Mouse (Mus musculus) hindbrain, embryonic 14.5 days (tissue): ENCODE data around the gene Gm3159. TPM values are rescaled to one million over a fixed set of nuclear protein-coding genes. Genes with fewer than 3 reads are reported as not detected.
"Not testable (repeated sequence)": the region's sequence is repeated elsewhere in the genome, so short reads cannot be mapped to it uniquely, and the experiment has no call there.

ENCODE experiments used
- ATAC-seq: fragments of 200-750 bp; cut with Nextera tagmentation; 2 replicates; pipeline ENCODE4 v1.8.0; 2017; ENCODE audit warnings: moderate number of reproducible peaks, mild to moderate bottlenecking, moderate TSS enrichment, moderate library complexity; ENCODE audit not compliant: low FRiP score
- DNase-seq: peaks from one replicate; pipeline ENCODE4 v3.0.0-alpha.2; 2015; ENCODE audit warnings: low spot score
- H3K27ac ChIP-seq: fragments of 300-500 bp; sonication (generic); 2 replicates; pipeline ENCODE4 v1.5.1; 2014; ENCODE audit warnings: mild to moderate bottlenecking, moderate library complexity
- H3K27me3 ChIP-seq: fragments of 300-500 bp; sonication (generic); 2 replicates; pipeline ENCODE4 v1.6.1; 2014; ENCODE audit warnings: mild to moderate bottlenecking, low read length, mixed read lengths; ENCODE audit not compliant: control insufficient read depth, insufficient read depth
- H3K36me3 ChIP-seq: fragments of 300-500 bp; sonication (generic); replicated peaks from 2 replicates; pipeline ENCODE4 v1.6.1; 2014; ENCODE audit not compliant: control insufficient read depth, insufficient read depth
- H3K4me1 ChIP-seq: fragments of 300-500 bp; sonication (generic); replicated peaks from 2 replicates; pipeline ENCODE4 v1.6.1; 2014; ENCODE audit warnings: antibody characterized with exemption, low read length, mixed read lengths; ENCODE audit not compliant: control insufficient read depth, insufficient read depth
- H3K4me2 ChIP-seq: fragments of 300-500 bp; sonication (generic); replicated peaks from 2 replicates; pipeline ENCODE4 v1.6.1; 2014; ENCODE audit warnings: mild to moderate bottlenecking, moderate library complexity
- H3K4me3 ChIP-seq: fragments of 300-500 bp; sonication (generic); replicated peaks from 2 replicates; pipeline ENCODE4 v1.5.1; 2014; ENCODE audit warnings: mild to moderate bottlenecking, low read length
- H3K9ac ChIP-seq: fragments of 300-500 bp; sonication (generic); 2 replicates; pipeline ENCODE4 v1.6.1; 2014
- H3K9me3 ChIP-seq: fragments of 300-500 bp; sonication (generic); 2 replicates; pipeline ENCODE4 v1.6.1; 2016; ENCODE audit warnings: low read length; ENCODE audit not compliant: control insufficient read depth
- WGBS: fragments of 180-500 bp; shearing (Covaris S2); extraction: QIAGEN DNeasy Blood & Tissue Kit; methylation state at CpG from one replicate; pipeline ENCODE4 v1.1.7; 2014; 5-methylcytosine and 5-hydroxymethylcytosine counted together
- polyA plus RNA-seq: library from polyadenylated mRNA; unstranded; fragments of >200 nt; fragmentation: Nextera tagmentation; extraction: Ambion mirVana; gene quantifications from 2 replicates; pipeline ENCODE4 v1.2.1, GENCODE M21; 2014

The Gm3159 gene
- not detected in 2 replicates for polyA plus RNA-seq

DNA sequence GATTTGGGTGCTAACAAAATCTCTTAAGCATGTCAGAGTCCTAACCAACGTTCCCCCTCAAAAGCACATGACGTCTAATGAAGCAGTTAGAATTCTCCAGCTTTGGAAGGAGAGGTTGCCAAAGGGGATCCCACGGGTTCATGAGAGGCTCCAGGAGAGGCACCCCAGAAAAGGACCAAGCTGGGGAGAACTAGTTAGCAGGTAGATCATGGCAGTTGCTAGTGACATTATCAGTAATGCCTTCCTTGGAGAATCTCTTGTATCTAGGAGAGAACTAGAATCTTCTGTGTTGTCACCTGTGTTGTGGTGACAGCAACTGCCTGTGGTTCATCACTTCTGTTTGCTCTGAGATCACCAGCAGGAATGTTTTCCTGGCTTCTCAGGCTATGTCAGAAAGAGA lies at the start of gene Gm3159:
Gene Gm3159, plus strand, starts transcription at position 301 of the 400 bp plus-strand sequence.
- WGBS, result 88% methylated on average over 1 of the region's 3 CpGs
- ATAC-seq, H3K36me3 ChIP-seq: not testable (repeated sequence)

DNA sequence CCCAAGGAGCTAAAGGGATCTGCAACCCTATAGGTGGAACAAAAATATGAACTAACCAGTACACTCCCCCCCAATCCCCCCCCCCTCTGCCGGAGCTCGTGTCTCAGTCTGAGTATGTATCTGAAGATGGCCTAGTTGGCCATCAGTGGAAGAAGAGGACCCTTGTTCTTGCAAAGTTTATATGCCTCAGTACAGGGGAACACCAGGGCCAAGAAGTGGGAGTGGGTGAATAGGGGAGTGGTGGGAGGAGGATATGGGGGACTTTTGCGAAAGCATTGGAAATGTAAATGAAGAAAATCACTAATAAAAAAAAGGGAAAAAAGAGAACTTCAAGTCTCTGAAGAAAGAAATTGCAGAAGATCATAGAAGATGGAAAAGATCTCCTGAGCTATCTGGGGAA lies 28.3 kb upstream of the Gm3159 start:
- H3K4me1 ChIP-seq, result not testable (repeated sequence)

More for the DNA sequence above, at the start of gene Gm3159:
- not testable (repeated sequence) for H3K4me2 ChIP-seq, H3K9ac ChIP-seq, H3K4me1 ChIP-seq, DNase-seq, H3K9me3 ChIP-seq, H3K27ac ChIP-seq, H3K27me3 ChIP-seq, H3K4me3 ChIP-seq

DNA sequence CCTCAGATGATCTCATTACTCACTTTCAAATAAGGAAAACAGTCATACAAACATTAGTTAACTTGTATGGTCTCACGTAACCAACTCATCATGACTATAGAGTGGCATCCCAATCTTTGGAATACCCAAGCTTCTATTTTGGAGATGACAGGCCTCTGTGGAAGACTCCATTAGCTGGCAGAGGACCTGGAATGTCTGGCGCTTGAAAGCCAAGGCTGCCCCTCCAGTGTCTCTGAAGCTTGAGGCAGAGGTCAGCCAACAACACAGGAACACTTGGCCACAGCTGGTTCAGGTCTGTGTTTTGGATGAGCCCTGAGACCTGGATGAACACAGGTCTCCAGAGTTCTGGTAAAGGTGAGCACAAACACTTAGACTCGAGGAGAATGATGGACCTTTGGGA lies 27.6 kb upstream of the Gm3159 start:
- H3K4me3 ChIP-seq, H3K4me1 ChIP-seq, ATAC-seq, H3K4me2 ChIP-seq, H3K27ac ChIP-seq, H3K9me3 ChIP-seq, H3K9ac ChIP-seq, DNase-seq, H3K36me3 ChIP-seq, H3K27me3 ChIP-seq: not testable (repeated sequence)
- 86% methylated on average over 3 of the region's 3 CpGs for WGBS

More for the DNA sequence above, 28.3 kb upstream of the Gm3159 start:
- H3K27me3 ChIP-seq, H3K36me3 ChIP-seq, H3K4me3 ChIP-seq, H3K4me2 ChIP-seq, H3K9ac ChIP-seq, H3K27ac ChIP-seq, DNase-seq, ATAC-seq, H3K9me3 ChIP-seq: not testable (repeated sequence)
- 74% methylated on average over 3 of the region's 3 CpGs for WGBS

DNA sequence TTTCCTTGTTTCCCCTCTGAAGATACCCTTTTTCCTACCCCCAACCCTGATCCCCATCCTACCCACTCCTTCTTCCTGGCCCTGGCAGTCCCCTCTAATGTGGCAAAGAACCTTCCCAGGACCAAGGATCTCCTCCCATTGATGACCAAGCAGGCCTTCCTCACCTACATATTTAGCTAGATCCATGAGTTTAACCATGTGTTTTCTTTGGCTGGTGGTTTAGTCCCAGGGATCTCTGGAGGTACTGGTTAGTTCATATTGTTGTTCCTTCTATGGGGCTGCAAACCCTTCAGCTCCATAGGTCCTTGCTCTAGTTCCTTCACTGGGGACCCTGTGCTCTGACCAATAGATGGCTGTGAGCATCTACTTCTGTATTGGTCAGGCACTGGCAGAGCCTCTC lies 19.5 kb upstream of the Gm3159 start:
- H3K36me3 ChIP-seq, H3K27ac ChIP-seq, ATAC-seq, H3K9ac ChIP-seq, H3K4me2 ChIP-seq, H3K27me3 ChIP-seq, H3K9me3 ChIP-seq, H3K4me1 ChIP-seq, DNase-seq, H3K4me3 ChIP-seq: not testable (repeated sequence)

DNA sequence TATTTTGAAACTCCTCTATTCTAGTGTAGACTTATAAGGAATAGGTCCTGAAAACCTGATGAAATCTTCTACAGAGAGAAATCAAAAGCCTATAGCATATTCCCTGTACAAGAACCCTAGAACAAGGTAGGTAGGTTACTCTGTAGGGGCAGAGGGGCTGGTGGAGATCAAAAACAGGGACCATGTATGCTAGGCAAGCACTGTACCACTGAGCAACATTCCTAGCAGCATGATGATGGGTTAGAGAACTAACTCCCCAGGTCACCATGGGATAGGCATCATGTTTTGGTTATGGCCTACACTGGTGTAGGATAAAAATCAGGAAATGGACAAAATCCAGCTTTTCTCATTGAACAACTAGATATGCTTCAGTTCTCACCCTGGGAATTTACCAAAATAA lies 11.7 kb upstream of the Gm3159 start:
- ATAC-seq, H3K36me3 ChIP-seq, H3K9ac ChIP-seq: not testable (repeated sequence)

DNA sequence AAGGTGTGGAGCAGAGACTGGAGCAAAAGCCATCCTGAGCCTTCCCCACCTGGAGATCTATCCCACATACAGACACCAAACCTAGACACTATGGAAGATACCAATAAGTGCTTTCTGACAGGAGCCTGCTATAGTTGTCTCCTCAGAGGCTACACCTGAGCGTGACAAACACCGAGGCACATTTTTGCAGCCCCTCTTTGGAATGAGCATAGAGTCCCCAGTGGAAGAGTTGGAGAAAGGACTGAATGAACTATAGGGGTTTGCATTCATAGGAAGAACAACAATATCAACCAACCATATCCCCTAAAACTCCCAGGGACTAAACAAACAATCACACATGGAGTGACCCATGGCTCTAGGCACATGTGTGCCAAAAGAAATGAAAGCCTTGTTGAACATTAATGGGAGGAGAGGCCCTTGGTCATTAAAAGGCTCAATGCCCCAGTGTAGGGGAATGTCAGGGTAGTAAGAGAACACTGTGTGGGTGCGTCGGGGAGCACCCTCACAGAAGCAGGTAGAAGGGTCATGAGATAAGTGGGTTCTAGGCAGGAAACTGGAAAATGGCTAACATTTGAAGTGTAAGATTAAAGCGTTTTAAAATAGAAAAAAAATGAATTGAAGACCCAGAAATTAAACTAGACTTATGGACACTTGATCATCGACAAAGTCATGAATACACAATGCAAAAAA lies 4.3 kb upstream of the Gm3159 start:
- DNase-seq, H3K9me3 ChIP-seq, H3K9ac ChIP-seq, H3K4me3 ChIP-seq, H3K4me1 ChIP-seq, H3K4me2 ChIP-seq, H3K27me3 ChIP-seq, H3K27ac ChIP-seq, H3K36me3 ChIP-seq, ATAC-seq: not testable (repeated sequence)
- 100% methylated on average over 4 of the region's 6 CpGs for WGBS

More for the DNA sequence above, 11.7 kb upstream of the Gm3159 start:
- not testable (repeated sequence) for H3K27me3 ChIP-seq, H3K4me1 ChIP-seq, H3K4me3 ChIP-seq, H3K27ac ChIP-seq, H3K4me2 ChIP-seq, H3K9me3 ChIP-seq, DNase-seq

DNA sequence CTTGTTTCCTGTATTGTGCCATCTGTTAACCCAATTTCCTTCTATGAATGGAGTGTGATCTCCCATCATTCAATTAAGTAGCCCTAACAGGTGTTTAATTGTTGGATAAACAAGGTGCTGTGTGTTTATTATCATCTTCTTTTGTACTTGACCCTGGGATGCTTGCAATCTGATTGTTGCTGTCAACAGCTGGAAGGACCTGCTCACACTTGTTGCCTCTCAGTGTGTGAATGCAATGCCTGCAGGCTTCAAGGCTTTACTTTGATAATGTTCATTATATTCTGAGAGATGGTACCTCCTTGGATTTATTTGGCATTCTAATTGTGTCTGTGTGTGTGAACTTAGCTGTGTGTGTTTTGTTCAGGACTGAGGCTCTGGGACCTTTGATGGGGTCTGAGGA lies 1.3 kb downstream of the Gm3159 start:
- H3K4me1 ChIP-seq, H3K9ac ChIP-seq, ATAC-seq, H3K27me3 ChIP-seq, DNase-seq, H3K9me3 ChIP-seq, H3K36me3 ChIP-seq, H3K4me2 ChIP-seq, H3K27ac ChIP-seq, H3K4me3 ChIP-seq: not testable (repeated sequence)

DNA sequence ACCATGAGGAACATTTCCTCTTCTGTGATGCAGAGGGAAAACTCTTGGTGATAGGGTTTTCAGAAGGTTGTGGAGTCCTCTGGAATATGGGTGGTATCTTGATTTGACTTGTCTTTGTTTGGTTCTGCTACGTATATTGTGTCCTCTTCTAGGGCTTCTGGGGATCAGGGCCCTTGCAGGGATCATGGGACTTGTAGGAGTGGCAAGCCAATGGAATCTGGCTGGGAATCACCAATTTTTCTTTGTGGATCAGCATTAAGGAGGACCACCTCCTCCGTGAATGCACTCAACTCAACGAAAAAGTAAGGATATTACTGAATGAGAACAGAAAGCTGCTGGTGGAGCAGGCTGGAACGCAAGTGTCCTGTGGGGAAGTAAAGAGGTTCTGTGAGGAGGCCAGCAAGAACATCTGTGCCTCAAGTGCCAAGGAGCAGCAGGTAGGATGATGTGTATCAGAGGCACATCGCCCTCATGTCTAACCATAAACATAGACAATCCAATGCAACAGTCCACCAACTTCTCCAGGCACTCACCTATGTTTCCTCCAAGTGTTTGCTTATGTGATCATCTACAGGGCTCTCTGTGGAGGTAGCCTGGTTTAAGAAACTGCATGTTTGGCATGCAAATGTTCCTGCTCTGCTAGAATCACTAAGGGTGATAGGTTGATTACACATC lies 2.9 kb downstream of the Gm3159 start:
- DNase-seq, H3K4me1 ChIP-seq, H3K36me3 ChIP-seq, H3K4me2 ChIP-seq, H3K9ac ChIP-seq, H3K27ac ChIP-seq, H3K4me3 ChIP-seq, H3K27me3 ChIP-seq, H3K9me3 ChIP-seq, ATAC-seq: not testable (repeated sequence)
- 90% methylated on average over 5 of the region's 5 CpGs for WGBS

DNA sequence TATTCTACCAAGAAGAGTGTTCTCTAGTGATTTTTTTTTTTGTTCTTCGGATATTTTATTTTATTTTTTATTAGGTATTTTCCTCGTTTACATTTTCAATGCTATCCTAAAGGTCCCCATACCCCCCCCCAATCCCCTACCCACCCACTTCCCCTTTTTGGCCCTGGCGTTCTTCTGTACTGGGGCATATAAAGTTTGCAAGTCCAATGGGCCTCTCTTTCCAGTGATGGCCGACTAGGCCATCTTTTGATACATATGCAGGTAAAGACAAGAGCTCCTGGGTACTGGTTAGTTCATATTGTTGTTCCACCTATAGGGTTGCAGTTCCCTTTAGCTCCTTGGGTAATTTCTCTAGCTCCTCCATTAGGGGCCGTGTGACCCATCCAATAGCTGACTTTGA lies 3.9 kb downstream of the Gm3159 start:
- not testable (repeated sequence) for H3K27me3 ChIP-seq, H3K9me3 ChIP-seq, ATAC-seq, DNase-seq, H3K4me2 ChIP-seq, H3K4me1 ChIP-seq, H3K27ac ChIP-seq, H3K9ac ChIP-seq, H3K36me3 ChIP-seq, H3K4me3 ChIP-seq
- 85% methylated on average over 4 of the region's 5 CpGs for WGBS
